Mouse (Mus musculus) hindbrain, postnatal 0 days (tissue): ENCODE measurements around the gene Fcrls. TPM values are rescaled to one million over a fixed set of nuclear protein-coding genes. Genes with fewer than 3 reads are reported as not detected.

ENCODE experiments used
- ATAC-seq: fragments of 200-750 bp; cut with Nextera tagmentation; 2 replicates; pipeline ENCODE4 v1.8.0; 2017; ENCODE audit warnings: mild to moderate bottlenecking, moderate TSS enrichment, moderate library complexity
- DNase-seq: peaks from one replicate; pipeline ENCODE4 v3.0.0-alpha.2; 2015; ENCODE audit warnings: low spot score
- H3K27ac ChIP-seq: fragments of 300-500 bp; sonication (generic); 2 replicates; pipeline ENCODE4 v1.5.1; 2014; ENCODE audit warnings: mild to moderate bottlenecking
- H3K27me3 ChIP-seq: fragments of 300-500 bp; sonication (generic); 2 replicates; pipeline ENCODE4 v1.6.1; 2014; ENCODE audit warnings: low read length, mixed read lengths; ENCODE audit not compliant: insufficient read depth
- H3K36me3 ChIP-seq: fragments of 300-500 bp; sonication (generic); 2 replicates; pipeline ENCODE4 v1.6.1; 2014; ENCODE audit warnings: low read length, mixed read lengths; ENCODE audit not compliant: insufficient read depth
- H3K4me1 ChIP-seq: fragments of 300-500 bp; sonication (generic); 2 replicates; pipeline ENCODE4 v1.6.1; 2014; ENCODE audit warnings: antibody characterized with exemption, low read length, mixed read lengths; ENCODE audit not compliant: insufficient read depth
- H3K4me2 ChIP-seq: fragments of 300-500 bp; sonication (generic); 2 replicates; pipeline ENCODE4 v1.6.1; 2014; ENCODE audit warnings: low read depth, mild to moderate bottlenecking, low read length, moderate library complexity, mixed read lengths
- H3K4me3 ChIP-seq: fragments of 300-500 bp; sonication (generic); 2 replicates; pipeline ENCODE4 v1.5.1; 2014; ENCODE audit warnings: low read length
- H3K9ac ChIP-seq: fragments of 300-500 bp; sonication (generic); replicated peaks from 2 replicates; pipeline ENCODE4 v1.6.1; 2014; ENCODE audit warnings: mild to moderate bottlenecking, low read length, moderate library complexity, mixed read lengths
- H3K9me3 ChIP-seq: fragments of 300-500 bp; sonication (generic); 2 replicates; pipeline ENCODE4 v1.6.1; 2016; ENCODE audit warnings: low read length, mixed read lengths
- CTCF ChIP-seq: IDR thresholded peaks from 2 replicates; pipeline ENCODE4 v1.5.1; 2016; ENCODE audit warnings: antibody characterized with exemption, control low read depth, low read depth
- WGBS: fragments of 180-500 bp; shearing (Covaris S2); extraction: QIAGEN DNeasy Blood & Tissue Kit; methylation state at CpG from one replicate; pipeline ENCODE4 v1.1.7; 2014; 5-methylcytosine and 5-hydroxymethylcytosine counted together
- polyA plus RNA-seq: library from polyadenylated mRNA; unstranded; fragments of >200 nt; fragmentation: Nextera tagmentation; extraction: Ambion mirVana; gene quantifications from 2 replicates; pipeline ENCODE4 v1.2.1, GENCODE M21; 2015
- total RNA-seq: library from RNA; depleted of rRNA; stranded (reverse); fragments of >200 nt; gene quantifications from 2 replicates; pipeline ENCODE4 v1.2.3, GENCODE M21; 2014; rRNA removed

Fcrls gene
- total and polyA plus RNA-seq, 2 experiments from 2014 or later, result 16.9 to 21.0 TPM

DNA sequence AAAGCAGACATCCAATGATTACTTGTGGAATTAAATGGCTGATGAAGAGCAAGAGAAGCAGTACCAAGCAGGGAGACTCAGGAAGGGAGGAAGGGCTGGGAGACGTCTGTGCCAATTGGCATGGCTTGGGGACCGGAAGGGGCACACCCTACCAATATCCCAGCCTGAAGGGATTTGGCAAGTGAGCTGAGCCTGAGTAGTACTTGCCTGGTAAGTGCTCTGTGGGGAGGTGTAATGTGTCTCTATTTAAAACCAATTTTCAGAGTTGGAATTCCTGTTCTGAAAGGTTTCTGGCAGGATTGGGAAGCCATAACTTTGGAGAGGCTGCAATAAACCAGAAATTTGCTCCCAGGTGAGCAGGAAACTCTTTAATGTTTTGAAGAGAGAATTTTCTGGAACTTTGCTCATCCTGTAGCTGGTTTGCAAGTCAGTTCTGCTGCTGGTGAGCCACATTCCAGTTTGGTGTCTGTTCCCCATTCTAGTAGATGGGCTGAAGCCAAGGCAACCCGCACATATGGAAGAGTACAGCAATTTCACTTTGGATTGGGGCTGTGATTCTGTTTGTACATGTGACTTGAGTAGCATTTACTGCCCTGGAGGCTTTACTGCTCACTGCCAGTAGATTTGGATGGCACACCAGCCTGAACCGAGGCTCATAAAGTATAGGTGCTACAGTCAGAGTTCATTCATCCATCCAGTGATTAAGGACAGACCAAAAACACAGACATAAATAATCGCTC, 57.0 kb downstream of the Fcrls start:
- Histone ChIP-seq H3K4me2 (no peak overlapping the region), H3K27me3 (no peaks in the 10 kb centered on the region), H3K27ac (no peak overlapping the region), H3K9me3 (no peaks in the 10 kb centered on the region), H3K36me3 (no peaks in the 10 kb centered on the region), H3K9ac (no peak overlapping the region), H3K4me1 (no peaks in the 10 kb centered on the region), H3K4me3 (no peak overlapping the region)
- TF ChIP-seq CTCF, result no peak
- 79% methylated on average over 5 of the region's 5 CpGs for WGBS
- DNase-seq, result no peak
- ATAC-seq, result no peak

Other genes starting within 250 kb of the Fcrls start
- 7.2 and 11.3 TPM in 2 replicates for gene Kirrel, start 89.0 kb downstream of the Fcrls start, total RNA-seq
- 2.9 and 3.2 TPM in 2 replicates for gene Kirrel, start 89.0 kb downstream of the Fcrls start, polyA plus RNA-seq
- not detected in 2 replicates for gene Cd5l, start 94.1 kb upstream of the Fcrls start, total RNA-seq
- 0.09 TPM in 1 of 2 replicates, not detected in the other for gene Cd5l, start 94.1 kb upstream of the Fcrls start, polyA plus RNA-seq
- 0.05 TPM in 1 of 2 replicates, not detected in the other for gene Fcrl1, start 112.6 kb upstream of the Fcrls start, total RNA-seq
- 0.23 TPM in 1 of 2 replicates, not detected in the other for gene Fcrl1, start 112.6 kb upstream of the Fcrls start, polyA plus RNA-seq
- not detected in 2 replicates for gene Fcrl5, start 172.0 kb upstream of the Fcrls start, total RNA-seq
- gene Fcrl5, start 172.0 kb upstream of the Fcrls start, polyA plus RNA-seq, result not detected in 2 replicates